Mouse (Mus musculus) neural tube, embryonic 12.5 days (tissue): Measurements from ENCODE around the gene Gm10142. TPM values are rescaled to one million over a fixed set of nuclear protein-coding genes. Genes with fewer than 3 reads are reported as not detected.
"Not testable (repeated sequence)": the region's sequence is repeated elsewhere in the genome, so short reads cannot be mapped to it uniquely, and the experiment has no call there.

Experiments
- ATAC-seq: fragments of 200-750 bp; cut with Nextera tagmentation; 2 replicates; pipeline ENCODE4 v1.8.0; 2017; ENCODE audit warnings: low read depth, mild to moderate bottlenecking, moderate TSS enrichment, moderate library complexity; ENCODE audit not compliant: low FRiP score
- H3K27ac ChIP-seq: fragments of 300-500 bp; sonication (generic); 2 replicates; pipeline ENCODE4 v1.5.1; 2016
- H3K27me3 ChIP-seq: fragments of 300-500 bp; sonication (generic); replicated peaks from 2 replicates; pipeline ENCODE4 v1.6.1; 2016; ENCODE audit warnings: mild to moderate bottlenecking
- H3K36me3 ChIP-seq: fragments of 300-500 bp; sonication (generic); 2 replicates; pipeline ENCODE4 v1.6.1; 2016; ENCODE audit warnings: mild to moderate bottlenecking
- H3K4me1 ChIP-seq: fragments of 300-500 bp; sonication (generic); 2 replicates; pipeline ENCODE4 v1.6.1; 2016
- H3K4me2 ChIP-seq: fragments of 300-500 bp; sonication (generic); replicated peaks from 2 replicates; pipeline ENCODE4 v1.6.1; 2016; ENCODE audit warnings: mild to moderate bottlenecking
- H3K4me3 ChIP-seq: fragments of 300-500 bp; sonication (generic); 2 replicates; pipeline ENCODE4 v1.5.1; 2016
- H3K9ac ChIP-seq: fragments of 300-500 bp; sonication (generic); 2 replicates; pipeline ENCODE4 v1.6.1; 2016; ENCODE audit warnings: mild to moderate bottlenecking
- H3K9me3 ChIP-seq: fragments of 300-500 bp; sonication (generic); 2 replicates; pipeline ENCODE4 v1.6.1; 2016; ENCODE audit warnings: mild to moderate bottlenecking
- WGBS: fragments of 180-500 bp; shearing (Covaris S2); methylation state at CpG from one replicate; pipeline ENCODE4 v1.1.7; 2016; 5-methylcytosine and 5-hydroxymethylcytosine counted together
- polyA plus RNA-seq: library from polyadenylated mRNA; unstranded; fragments of >200 nt; fragmentation: Nextera tagmentation; extraction: Ambion mirVana; gene quantifications from 2 replicates; pipeline ENCODE4 v1.2.1, GENCODE M21; 2016

Gm10142 gene
- polyA plus RNA-seq, 1 experiment from 2014 or later, result not detected

DNA sequence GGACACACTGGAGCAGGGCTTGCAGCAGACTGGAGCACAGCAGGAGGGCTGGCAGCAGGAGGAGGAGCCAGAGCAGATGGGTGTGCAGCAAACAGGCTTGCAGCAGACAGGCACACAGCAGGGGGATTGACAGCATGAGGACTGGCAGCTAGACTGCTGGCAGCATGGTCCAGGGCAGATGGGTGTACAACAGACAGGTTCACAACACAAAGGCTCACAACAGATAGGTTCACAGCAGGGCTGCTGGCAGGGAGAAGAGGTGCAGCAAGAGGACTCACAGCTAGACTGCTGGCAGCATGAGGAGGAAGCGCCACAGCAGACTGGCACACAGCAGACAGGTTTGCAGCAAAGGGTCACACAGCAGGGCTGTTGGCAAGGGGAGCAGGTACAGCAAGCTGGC lies 35.1 kb downstream of the Gm10142 start:
- H3K27me3 ChIP-seq, H3K27ac ChIP-seq, H3K9ac ChIP-seq, H3K4me2 ChIP-seq, H3K36me3 ChIP-seq, H3K4me1 ChIP-seq, ATAC-seq, H3K9me3 ChIP-seq, H3K4me3 ChIP-seq: not testable (repeated sequence)
- 93% methylated on average over 1 of the region's 1 CpGs for WGBS

DNA sequence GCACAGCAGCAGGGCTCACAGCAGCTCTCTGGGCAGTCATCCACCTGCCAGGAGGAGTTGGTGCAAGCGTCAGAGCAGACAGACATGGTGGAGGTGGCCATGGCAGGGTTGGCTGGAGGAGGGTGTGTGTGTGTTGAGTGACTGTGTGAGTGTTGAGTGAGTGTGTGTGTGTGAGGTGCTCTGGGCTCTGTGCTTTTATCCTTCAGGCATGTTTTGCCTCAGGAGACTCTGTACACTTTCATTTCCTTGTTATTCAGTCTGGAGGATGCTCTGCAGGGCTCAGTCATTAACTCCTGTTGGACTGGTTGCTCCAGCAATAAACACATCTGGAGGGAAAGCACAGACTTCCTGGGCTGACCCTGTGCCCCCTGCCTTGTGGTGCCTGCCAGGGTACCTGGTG lies 35.6 kb downstream of the Gm10142 start, which contains the start of gene Gm9736:
Gene Gm9736 (minus strand): TSS at position 101 of the 400 bp plus-strand sequence.
- not testable (repeated sequence) for H3K27ac ChIP-seq, H3K9me3 ChIP-seq, H3K36me3 ChIP-seq, H3K4me1 ChIP-seq, H3K9ac ChIP-seq, ATAC-seq, H3K27me3 ChIP-seq, H3K4me3 ChIP-seq, H3K4me2 ChIP-seq
- WGBS, result 77% methylated on average over 1 of the region's 1 CpGs

GRCm38 (mm10) chr10:77752312-77752711 lies 36.7 kb downstream of the Gm10142 start:
- H3K4me3 ChIP-seq, H3K36me3 ChIP-seq, ATAC-seq, H3K27ac ChIP-seq, H3K27me3 ChIP-seq, H3K9me3 ChIP-seq, H3K4me1 ChIP-seq, H3K4me2 ChIP-seq, H3K9ac ChIP-seq: not testable (repeated sequence)
- WGBS, result 70% methylated on average over 3 of the region's 3 CpGs

DNA sequence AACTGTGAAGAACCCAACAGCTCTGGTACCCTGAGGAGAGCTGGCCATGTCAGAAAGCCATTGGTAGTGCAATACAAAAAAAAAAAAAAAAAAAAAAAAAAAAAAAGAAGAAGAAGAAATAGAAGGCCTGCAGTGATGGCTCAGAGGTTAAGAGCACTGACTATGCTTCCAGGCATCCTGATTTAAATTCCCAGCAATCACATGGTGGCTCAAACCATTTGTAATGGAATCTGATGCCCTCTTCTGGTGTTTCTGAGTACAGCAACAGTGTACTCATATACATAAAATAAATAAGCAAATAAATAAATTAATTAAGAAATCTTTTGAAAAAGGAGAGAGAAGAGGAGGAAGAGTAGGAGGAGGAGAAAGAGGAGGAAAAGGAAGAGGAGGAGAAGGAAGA lies 37.8 kb downstream of the Gm10142 start:
- H3K4me1 ChIP-seq, result peaks cover 7% of the 10 kb centered on the region; the same call in 1 of the 2 replicates
- no peak for ATAC-seq
- no peaks in the 10 kb centered on the region for H3K9me3 ChIP-seq
- no peaks in the 10 kb centered on the region for H3K36me3 ChIP-seq
- H3K4me2 ChIP-seq, result no peak overlapping the region
- no peak overlapping the region for H3K27ac ChIP-seq
- no peak overlapping the region for H3K9ac ChIP-seq
- no peaks in the 10 kb centered on the region for H3K27me3 ChIP-seq
- no peak overlapping the region for H3K4me3 ChIP-seq

DNA sequence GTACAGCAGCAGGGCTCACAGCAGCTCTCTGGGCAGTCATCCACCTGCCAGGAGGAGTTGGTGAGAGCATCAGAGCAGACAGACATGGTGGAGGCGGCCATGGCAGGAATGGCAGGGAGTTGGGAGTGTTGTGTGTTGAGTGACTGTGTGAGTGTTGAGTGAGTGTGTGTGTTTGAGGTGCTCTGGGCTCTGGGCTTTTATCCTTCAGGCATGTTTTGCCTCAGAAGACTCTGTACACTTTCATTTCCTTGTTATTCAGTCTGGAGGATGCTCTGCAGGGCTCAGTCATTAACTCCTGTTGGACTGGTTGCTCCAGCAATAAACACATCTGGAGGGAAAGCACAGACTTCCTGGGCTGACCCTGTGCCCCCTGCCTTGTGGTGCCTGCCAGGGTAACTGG lies 44.0 kb downstream of the Gm10142 start, which contains the start of gene Gm3233:
Gene Gm3233 (minus strand): TSS at position 101 of the 400 bp plus-strand sequence.
- H3K4me1 ChIP-seq, ATAC-seq, H3K4me2 ChIP-seq: not testable (repeated sequence)

More for the DNA sequence above, 44.0 kb downstream of the Gm10142 start, which contains the start of gene Gm3233:
- H3K9ac ChIP-seq, H3K9me3 ChIP-seq, H3K27me3 ChIP-seq, H3K27ac ChIP-seq, H3K36me3 ChIP-seq, H3K4me3 ChIP-seq: not testable (repeated sequence)
- 40% methylated on average over 1 of the region's 1 CpGs for WGBS

Other genes with a start within 250 kb of the Gm10142 start
- 46.4 and 47.4 TPM in 2 replicates for gene Fam207a, start 200.0 kb upstream of the Gm10142 start, polyA plus RNA-seq
- 1.3 and 1.4 TPM in 2 replicates for gene Itgb2, start 185.6 kb upstream of the Gm10142 start, polyA plus RNA-seq
- gene Pttg1ip, start 134.1 kb upstream of the Gm10142 start, polyA plus RNA-seq, result 67.8 and 71.1 TPM in 2 replicates
- 288 and 299 TPM in 2 replicates for gene Sumo3, start 109.7 kb upstream of the Gm10142 start, polyA plus RNA-seq
- gene Gm49325, start 109.6 kb upstream of the Gm10142 start, polyA plus RNA-seq, result 7.6 and 11.0 TPM in 2 replicates
- gene Ube2g2, start 93.5 kb upstream of the Gm10142 start, polyA plus RNA-seq, result 90.9 and 93.7 TPM in 2 replicates
- 0.98 and 1.2 TPM in 2 replicates for gene Tspear, start 29.2 kb upstream of the Gm10142 start, polyA plus RNA-seq
- gene Gm19402, start 25.1 kb upstream of the Gm10142 start, polyA plus RNA-seq, result not detected in 2 replicates
- gene Gm9508, start 18.6 kb upstream of the Gm10142 start, polyA plus RNA-seq, result not detected in 2 replicates
- gene Gm10272, start 9.2 kb upstream of the Gm10142 start, polyA plus RNA-seq, result not detected in 2 replicates
- not detected in 2 replicates for gene Gm10024, start 4.3 kb upstream of the Gm10142 start, polyA plus RNA-seq
- gene Krtap12-1, start 4.8 kb downstream of the Gm10142 start, polyA plus RNA-seq, result not detected in 2 replicates
- gene Gm10100, start 10.7 kb downstream of the Gm10142 start, polyA plus RNA-seq, result not detected in 2 replicates
- not detected in 2 replicates for gene Gm18596, start 26.8 kb downstream of the Gm10142 start, polyA plus RNA-seq
- gene Gm9736, start 35.5 kb downstream of the Gm10142 start, polyA plus RNA-seq, result not detected in 2 replicates
- not detected in 2 replicates for gene Gm3233, start 43.9 kb downstream of the Gm10142 start, polyA plus RNA-seq
- gene Gm3238, start 55.5 kb downstream of the Gm10142 start, polyA plus RNA-seq, result not detected in 2 replicates
- gene Gm7138, start 61.1 kb downstream of the Gm10142 start, polyA plus RNA-seq, result not detected in 2 replicates
- gene Gm3250, start 66.7 kb downstream of the Gm10142 start, polyA plus RNA-seq, result not detected in 2 replicates
- not detected in 2 replicates for gene Gm7137, start 72.4 kb downstream of the Gm10142 start, polyA plus RNA-seq
- gene Gm9639, start 79.3 kb downstream of the Gm10142 start, polyA plus RNA-seq, result not detected in 2 replicates
- not detected in 2 replicates for gene Gm19668, start 83.3 kb downstream of the Gm10142 start, polyA plus RNA-seq
- not detected in 2 replicates for gene Gm9507, start 96.0 kb downstream of the Gm10142 start, polyA plus RNA-seq
- not detected in 2 replicates for gene Gm2696, start 98.9 kb downstream of the Gm10142 start, polyA plus RNA-seq
- not detected in 2 replicates for gene Krtap10-4, start 111.3 kb downstream of the Gm10142 start, polyA plus RNA-seq
- not detected in 2 replicates for gene Krtap10-10, start 120.1 kb downstream of the Gm10142 start, polyA plus RNA-seq
- not detected in 2 replicates for gene Gm36176, start 131.0 kb downstream of the Gm10142 start, polyA plus RNA-seq
- gene Gm10318, start 137.1 kb downstream of the Gm10142 start, polyA plus RNA-seq, result not detected in 2 replicates
- not detected in 2 replicates for gene Gm3285, start 146.2 kb downstream of the Gm10142 start, polyA plus RNA-seq
- gene Lrrc3, start 186.7 kb downstream of the Gm10142 start, polyA plus RNA-seq, result 8.0 and 8.4 TPM in 2 replicates